Mouse (Mus musculus) hindbrain, embryonic 14.5 days (tissue): ENCODE measurements around the gene Senp6. TPM values are rescaled to one million over a fixed set of nuclear protein-coding genes. Genes with fewer than 3 reads are reported as not detected.
A peak's percentile ranks its signal among the peaks of the same experiment; 100 is the strongest.

Experiments used
- ATAC-seq: fragments of 200-750 bp; cut with Nextera tagmentation; 2 replicates; pipeline ENCODE4 v1.8.0; 2017; ENCODE audit warnings: moderate number of reproducible peaks, mild to moderate bottlenecking, moderate TSS enrichment, moderate library complexity; ENCODE audit not compliant: low FRiP score
- DNase-seq: peaks from one replicate; pipeline ENCODE4 v3.0.0-alpha.2; 2015; ENCODE audit warnings: low spot score
- H3K27ac ChIP-seq: fragments of 300-500 bp; sonication (generic); 2 replicates; pipeline ENCODE4 v1.5.1; 2014; ENCODE audit warnings: mild to moderate bottlenecking, moderate library complexity
- H3K27me3 ChIP-seq: fragments of 300-500 bp; sonication (generic); 2 replicates; pipeline ENCODE4 v1.6.1; 2014; ENCODE audit warnings: mild to moderate bottlenecking, low read length, mixed read lengths; ENCODE audit not compliant: control insufficient read depth, insufficient read depth
- H3K36me3 ChIP-seq: fragments of 300-500 bp; sonication (generic); replicated peaks from 2 replicates; pipeline ENCODE4 v1.6.1; 2014; ENCODE audit not compliant: control insufficient read depth, insufficient read depth
- H3K4me1 ChIP-seq: fragments of 300-500 bp; sonication (generic); replicated peaks from 2 replicates; pipeline ENCODE4 v1.6.1; 2014; ENCODE audit warnings: antibody characterized with exemption, low read length, mixed read lengths; ENCODE audit not compliant: control insufficient read depth, insufficient read depth
- H3K4me2 ChIP-seq: fragments of 300-500 bp; sonication (generic); replicated peaks from 2 replicates; pipeline ENCODE4 v1.6.1; 2014; ENCODE audit warnings: mild to moderate bottlenecking, moderate library complexity
- H3K4me3 ChIP-seq: fragments of 300-500 bp; sonication (generic); replicated peaks from 2 replicates; pipeline ENCODE4 v1.5.1; 2014; ENCODE audit warnings: mild to moderate bottlenecking, low read length
- H3K9ac ChIP-seq: fragments of 300-500 bp; sonication (generic); 2 replicates; pipeline ENCODE4 v1.6.1; 2014
- H3K9me3 ChIP-seq: fragments of 300-500 bp; sonication (generic); 2 replicates; pipeline ENCODE4 v1.6.1; 2016; ENCODE audit warnings: low read length; ENCODE audit not compliant: control insufficient read depth
- WGBS: fragments of 180-500 bp; shearing (Covaris S2); extraction: QIAGEN DNeasy Blood & Tissue Kit; methylation state at CpG from one replicate; pipeline ENCODE4 v1.1.7; 2014; 5-methylcytosine and 5-hydroxymethylcytosine counted together
- polyA plus RNA-seq: library from polyadenylated mRNA; unstranded; fragments of >200 nt; fragmentation: Nextera tagmentation; extraction: Ambion mirVana; gene quantifications from 2 replicates; pipeline ENCODE4 v1.2.1, GENCODE M21; 2014

Senp6 gene
- polyA plus RNA-seq, 1 experiment from 2014 or later, result 61.1 TPM

DNA sequence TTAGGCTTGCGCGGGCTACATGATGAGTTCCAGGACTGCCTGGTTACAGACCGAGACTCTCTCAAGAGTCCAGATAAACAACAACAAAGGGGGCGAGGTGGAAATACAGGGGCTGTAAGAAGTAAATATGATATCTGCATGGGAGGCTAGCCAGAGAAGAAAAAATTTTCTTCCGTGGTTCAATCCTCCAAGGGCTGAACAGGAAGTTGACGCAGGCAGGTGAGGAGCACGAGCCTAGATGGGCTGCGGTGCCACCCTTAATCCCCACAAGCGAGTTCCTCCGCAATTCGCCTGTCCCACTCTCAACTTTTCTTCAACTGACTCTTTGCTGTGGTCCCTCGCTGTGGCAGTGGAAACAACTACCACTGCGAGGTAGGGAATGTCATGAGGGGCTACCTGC, 97.5 kb downstream of the Senp6 start:
- Histone ChIP-seq H3K27ac (no peak overlapping the region), H3K9me3 (no peaks in the 10 kb centered on the region), H3K4me1 (0 out of 2 replicates have a peak, but pooled peaks cover 6% of the 10 kb centered on the region), H3K9ac (peak overlapping the region; percentile 47), H3K4me2 (peak overlapping the region; percentile 61), H3K4me3 (peak overlapping the region; percentile 71), H3K36me3 (no peaks in the 10 kb centered on the region), H3K27me3 (no peaks in the 10 kb centered on the region)
- ATAC-seq (no peak), DNase-seq (no peak)
- 4% methylated on average over 13 of the region's 13 CpGs for WGBS

DNA sequence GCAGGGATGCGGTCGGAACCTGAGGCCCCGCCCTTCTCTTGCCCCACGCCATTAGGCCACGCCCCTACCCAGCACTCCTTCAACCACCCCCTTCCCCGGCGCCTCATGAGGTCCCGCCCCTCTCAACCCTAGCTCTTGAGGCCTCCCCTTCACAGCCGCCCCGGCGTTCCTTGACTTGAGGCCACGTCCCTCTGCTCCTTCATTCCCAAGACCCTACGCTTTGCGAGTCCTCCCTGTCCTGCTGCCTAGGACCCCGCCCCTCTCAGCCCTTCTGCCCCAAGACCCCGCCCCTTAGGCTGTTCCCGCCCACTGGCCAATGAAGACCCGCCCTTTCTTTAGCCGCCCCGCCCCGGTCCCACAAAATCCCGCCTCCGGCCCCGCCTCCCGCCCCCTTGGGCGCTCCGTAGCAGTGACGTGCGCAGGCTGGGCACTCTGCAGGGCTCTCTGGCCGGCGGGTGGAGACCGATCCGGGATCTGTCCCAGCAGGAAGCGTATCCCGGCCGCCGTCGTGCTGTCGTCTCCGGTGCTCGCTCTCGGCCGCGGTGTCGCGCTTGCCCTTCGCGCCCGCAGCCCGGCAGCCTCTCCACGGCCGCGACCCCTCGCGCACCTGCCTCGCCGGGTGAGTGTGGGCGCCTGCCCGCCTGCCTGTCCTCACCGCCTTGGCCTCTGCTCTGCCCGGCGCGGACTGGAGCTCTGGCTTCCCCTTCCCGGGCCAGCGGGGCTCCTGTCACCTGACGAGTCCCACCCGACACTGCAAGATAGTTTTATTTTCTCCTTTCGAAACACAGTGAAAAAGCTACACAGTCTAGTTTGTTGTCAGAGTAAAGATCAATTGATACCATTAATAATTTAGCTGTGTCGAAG, 98.1 kb downstream of the Senp6 start, which contains the start of gene Myo6:
Myo6 (plus strand) TSS at position 421 of the 864 bp plus-strand sequence.
- Histone ChIP-seq H3K4me1 (0 out of 2 replicates have a peak, but pooled peaks cover 6% of the 10 kb centered on the region), H3K9me3 (no peaks in the 10 kb centered on the region), H3K9ac (peak within 1 kb of the TSS; percentile 76), H3K36me3 (no peaks in the 10 kb centered on the region), H3K4me3 (peak within 1 kb of the TSS; percentile 71), H3K4me2 (peak within 1 kb of the TSS; percentile 61), H3K27ac (peak within 1 kb of the TSS; percentile 77), H3K27me3 (no peaks in the 10 kb centered on the region)
- DNase-seq (peak; percentile 89), ATAC-seq (peak; percentile 98)
- WGBS, result under 1% methylated on average over 67 of the region's 69 CpGs

DNA sequence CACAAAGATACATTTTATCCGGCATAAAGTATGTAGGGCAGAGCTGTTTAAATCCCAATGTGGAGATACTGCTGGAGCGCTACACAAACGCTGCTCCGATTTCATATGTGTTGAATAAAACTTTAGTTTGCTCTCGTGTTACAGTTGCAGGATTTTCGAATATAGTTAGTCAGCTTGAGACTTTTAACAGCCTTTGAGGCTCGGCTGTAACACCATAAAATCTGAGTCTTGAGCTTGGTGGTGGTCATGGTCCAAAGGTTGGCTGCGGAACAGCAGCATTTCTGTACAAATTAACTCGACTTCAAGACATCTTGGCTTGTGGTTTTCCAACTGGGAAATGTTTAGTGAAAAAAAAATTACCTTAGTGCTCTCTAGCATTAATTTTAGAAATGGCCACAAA, 99.0 kb downstream of the Senp6 start:
- peak overlapping the region; percentile 61 for H3K4me2 ChIP-seq
- H3K4me3 ChIP-seq, result peak overlapping the region; percentile 71
- ATAC-seq, result no peak
- H3K27me3 ChIP-seq, result no peaks in the 10 kb centered on the region
- no peak overlapping the region for H3K27ac ChIP-seq
- H3K9ac ChIP-seq, result peak overlapping the region; percentile 18; the same call in 1 of the 2 replicates
- no peaks in the 10 kb centered on the region for H3K9me3 ChIP-seq
- H3K36me3 ChIP-seq, result no peaks in the 10 kb centered on the region
- DNase-seq, result no peak
- 51% methylated on average over 9 of the region's 9 CpGs for WGBS
- H3K4me1 ChIP-seq, result 0 out of 2 replicates have a peak, but pooled peaks cover 6% of the 10 kb centered on the region

DNA sequence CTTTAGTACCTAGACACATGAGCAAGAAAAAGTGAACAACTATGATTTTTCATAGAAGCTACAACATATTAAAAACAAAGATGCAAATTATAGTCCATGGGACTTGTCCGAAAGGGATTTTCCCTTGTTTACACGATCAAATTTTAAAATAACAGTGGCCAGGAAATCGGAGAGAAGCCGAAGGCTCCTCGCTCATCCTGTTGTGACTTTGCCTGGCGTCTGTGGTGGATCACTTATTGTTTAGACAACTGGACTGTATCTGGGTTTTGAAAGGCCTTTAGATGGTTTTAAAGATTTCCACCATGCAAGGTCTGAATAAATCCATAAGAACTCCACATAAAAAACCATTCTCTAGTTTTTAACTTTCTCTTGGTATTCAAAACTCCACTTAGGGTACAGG, 99.7 kb downstream of the Senp6 start:
- H3K27ac ChIP-seq, result no peak overlapping the region
- 83% methylated on average over 6 of the region's 6 CpGs for WGBS
- H3K9me3 ChIP-seq, result no peaks in the 10 kb centered on the region
- H3K4me1 ChIP-seq, result 0 out of 2 replicates have a peak, but pooled peaks cover 6% of the 10 kb centered on the region
- no peak overlapping the region for H3K9ac ChIP-seq
- no peak for DNase-seq
- no peaks in the 10 kb centered on the region for H3K36me3 ChIP-seq
- no peak for ATAC-seq
- H3K4me2 ChIP-seq, result peak overlapping the region; percentile 61
- no peaks in the 10 kb centered on the region for H3K27me3 ChIP-seq
- H3K4me3 ChIP-seq, result peak overlapping the region; percentile 71

DNA sequence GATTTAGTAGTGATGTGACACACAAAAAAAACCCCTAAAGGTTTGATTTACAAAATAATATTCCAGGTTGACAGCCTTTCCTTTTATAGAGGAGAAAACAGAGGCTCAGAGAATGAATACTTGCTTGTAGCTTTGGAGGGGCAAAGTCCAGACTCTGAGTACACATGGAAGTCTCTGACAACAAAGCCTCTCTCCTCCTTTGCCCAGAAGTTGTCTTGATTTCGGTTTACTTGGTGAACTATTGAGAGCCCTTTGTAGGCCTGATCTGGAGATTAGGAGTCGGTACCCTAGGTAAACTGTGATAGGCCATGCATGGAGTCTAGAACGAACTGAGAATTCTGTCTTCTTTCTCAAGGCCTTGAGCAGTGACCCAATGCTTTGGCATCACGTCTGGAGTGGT, 100.4 kb downstream of the Senp6 start:
- Histone ChIP-seq H3K4me3 (no peak overlapping the region), H3K4me1 (0 out of 2 replicates have a peak, but pooled peaks cover 6% of the 10 kb centered on the region), H3K27me3 (no peaks in the 10 kb centered on the region), H3K9me3 (no peaks in the 10 kb centered on the region), H3K4me2 (peak overlapping the region; percentile 3; the same call in 1 of the 2 replicates), H3K27ac (no peak overlapping the region), H3K36me3 (no peaks in the 10 kb centered on the region), H3K9ac (no peak overlapping the region)
- 81% methylated on average over 4 of the region's 4 CpGs for WGBS
- ATAC-seq, result no peak
- no peak for DNase-seq

DNA sequence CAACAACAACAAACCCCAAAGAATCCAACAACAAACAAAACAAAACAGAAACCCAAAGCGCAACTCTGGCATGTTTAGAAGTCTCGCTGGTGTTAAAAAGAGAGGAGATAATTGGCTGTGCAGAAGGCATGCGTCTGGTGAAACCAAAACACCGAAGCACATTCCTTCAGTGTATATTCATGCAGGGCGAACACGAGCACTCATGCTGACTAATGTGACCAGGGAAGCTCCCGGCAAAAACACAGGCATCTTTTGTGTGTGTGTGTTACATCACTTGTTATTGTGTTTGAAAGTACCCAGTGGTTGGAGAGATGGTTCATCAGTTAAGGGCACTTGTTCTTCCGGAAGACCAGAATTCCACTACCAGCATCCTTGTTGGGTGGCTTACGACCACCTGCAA, 102.8 kb downstream of the Senp6 start:
- Histone ChIP-seq H3K27me3 (no peaks in the 10 kb centered on the region), H3K36me3 (no peaks in the 10 kb centered on the region), H3K4me1 (0 out of 2 replicates have a peak, but pooled peaks cover 11% of the 10 kb centered on the region), H3K9ac (no peak overlapping the region), H3K27ac (no peak overlapping the region), H3K4me2 (no peak overlapping the region), H3K9me3 (no peaks in the 10 kb centered on the region), H3K4me3 (no peak overlapping the region)
- DNase-seq (no peak), ATAC-seq (no peak)
- 83% methylated on average over 9 of the region's 9 CpGs for WGBS

DNA sequence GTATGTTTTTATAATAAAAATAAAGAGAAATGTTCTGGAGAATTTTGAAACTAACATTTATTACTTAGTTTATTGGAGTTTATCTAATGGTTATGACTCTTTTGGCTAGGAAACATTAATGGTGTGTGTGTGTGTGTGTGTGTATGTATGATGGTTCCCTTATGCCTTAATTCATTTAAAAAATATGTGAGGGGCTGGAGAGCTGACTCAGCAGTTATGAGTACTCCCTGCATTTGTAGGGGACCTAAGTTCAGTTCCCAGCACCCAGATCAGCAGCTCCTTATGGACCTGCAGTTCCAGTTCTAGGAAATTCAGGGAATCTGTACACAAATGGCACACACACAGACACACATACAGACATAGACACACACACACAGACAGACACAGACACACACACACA, 104.5 kb downstream of the Senp6 start:
- Histone ChIP-seq H3K4me1 (0 out of 2 replicates have a peak, but pooled peaks cover 5% of the 10 kb centered on the region), H3K4me3 (no peak overlapping the region), H3K27ac (no peak overlapping the region), H3K36me3 (no peaks in the 10 kb centered on the region), H3K9ac (no peak overlapping the region), H3K9me3 (no peaks in the 10 kb centered on the region), H3K4me2 (no peak overlapping the region), H3K27me3 (no peaks in the 10 kb centered on the region)
- DNase-seq, result no peak
- ATAC-seq, result no peak

DNA sequence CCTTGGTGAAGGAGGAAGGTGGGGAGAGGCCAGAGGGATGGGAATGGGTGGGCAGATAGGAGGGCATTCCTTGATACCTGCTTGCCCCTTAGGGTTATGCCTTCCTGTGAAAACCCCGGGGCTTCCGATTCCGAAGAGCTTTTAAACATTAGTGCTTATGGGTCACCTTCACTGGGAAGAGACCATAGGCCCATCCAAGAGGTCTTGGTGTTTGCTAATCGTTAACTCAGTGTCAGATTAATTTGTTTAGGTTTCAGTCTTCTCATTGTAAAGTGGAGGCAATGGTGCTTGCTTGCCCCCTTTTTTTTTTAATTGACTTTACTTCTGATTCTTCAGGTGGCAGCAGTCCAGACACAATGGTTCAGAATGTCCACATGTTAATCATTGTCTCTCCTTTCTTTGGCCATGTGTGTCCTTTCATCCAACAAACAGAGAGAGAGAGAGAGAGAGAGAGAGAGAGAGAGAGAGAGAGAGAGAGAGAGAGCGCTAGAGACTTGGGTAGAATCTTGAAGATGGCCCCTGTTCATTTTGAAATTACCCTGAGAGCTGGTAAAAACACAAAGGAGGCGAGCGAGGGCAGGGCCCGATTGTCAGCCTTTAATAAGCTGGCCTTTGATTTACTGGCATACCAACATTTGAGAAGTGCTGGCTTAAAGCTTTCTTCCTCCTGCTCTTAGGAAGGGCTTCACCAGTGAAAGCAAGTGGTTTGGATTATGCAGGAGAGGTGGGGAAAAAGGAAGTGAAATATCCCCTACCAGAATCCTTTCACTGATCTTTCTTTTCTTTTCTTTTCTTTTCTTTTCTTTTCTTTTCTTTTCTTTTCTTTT, 105.9 kb downstream of the Senp6 start:
- H3K9me3 ChIP-seq, result no peaks in the 10 kb centered on the region
- WGBS, result 69% methylated on average over 8 of the region's 8 CpGs
- no peaks in the 10 kb centered on the region for H3K27me3 ChIP-seq
- H3K27ac ChIP-seq, result no peak overlapping the region
- ATAC-seq (no peak), DNase-seq (no peak)
- H3K4me3 ChIP-seq, result no peak overlapping the region
- no peak overlapping the region for H3K9ac ChIP-seq
- H3K36me3 ChIP-seq, result no peaks in the 10 kb centered on the region
- H3K4me2 ChIP-seq, result no peak overlapping the region
- H3K4me1 ChIP-seq, result 0 out of 2 replicates have a peak, but pooled peaks cover 5% of the 10 kb centered on the region

DNA sequence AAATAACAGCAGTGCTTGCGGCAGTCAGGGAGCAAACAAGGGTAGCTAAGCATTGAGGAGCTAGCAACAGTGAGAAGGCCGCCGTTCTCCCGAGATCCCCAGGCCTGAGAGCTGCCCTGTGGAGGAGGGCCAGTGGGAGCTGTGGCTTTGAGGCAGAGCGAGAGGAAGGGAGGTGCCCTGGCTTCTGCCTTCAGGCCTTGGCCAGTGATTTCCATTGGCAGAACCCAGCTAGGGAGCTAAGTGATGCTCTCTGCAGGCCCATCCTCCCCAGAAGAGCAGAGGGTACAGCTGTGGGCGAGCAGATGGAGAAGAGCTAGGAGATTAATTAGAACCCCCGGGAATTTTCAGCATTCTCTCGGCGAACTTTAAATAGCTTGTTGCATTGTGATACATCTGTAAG, 106.9 kb downstream of the Senp6 start:
- Histone ChIP-seq H3K4me2 (no peak overlapping the region), H3K9ac (no peak overlapping the region), H3K27ac (no peak overlapping the region), H3K9me3 (no peaks in the 10 kb centered on the region), H3K4me1 (0 out of 2 replicates have a peak, but pooled peaks cover 5% of the 10 kb centered on the region), H3K4me3 (no peak overlapping the region), H3K36me3 (no peaks in the 10 kb centered on the region), H3K27me3 (no peaks in the 10 kb centered on the region)
- WGBS, result 23% methylated on average over 9 of the region's 9 CpGs
- ATAC-seq (peak; percentile 70; the same call in 1 of the 2 replicates), DNase-seq (no peak)
